Mouse (Mus musculus) liver, adult 2 months (tissue): ENCODE results near the gene Lmx1b. TPM values are rescaled to one million over a fixed set of nuclear protein-coding genes. Genes with fewer than 3 reads are reported as not detected.
A peak's percentile ranks its signal among the peaks of the same experiment; 100 is the strongest.

Experiments used
- DNase-seq: peaks from one replicate; pipeline ENCODE4 v3.0.0-alpha.2; 2011; ENCODE audit warnings: low read depth, low spot score; ENCODE audit errors: extremely low read depth
- H3K27ac ChIP-seq: fragments of 200-500 bp; replicated peaks from 2 replicates; pipeline ENCODE4 v1.5.1; 2012; ENCODE audit warnings: low read depth, mild to moderate bottlenecking, control low read depth, inconsistent platforms, low read length; ENCODE audit not compliant: insufficient read depth
- H3K27me3 ChIP-seq: fragments of 200-500 bp; 2 replicates; pipeline ENCODE4 v1.6.1; 2012; ENCODE audit warnings: mild to moderate bottlenecking, moderate library complexity, low read length, inconsistent platforms; ENCODE audit not compliant: control insufficient read depth, insufficient read depth
- H3K36me3 ChIP-seq: fragments of 200-500 bp; 2 replicates; pipeline ENCODE4 v1.6.1; 2012; ENCODE audit warnings: low read length, inconsistent platforms; ENCODE audit not compliant: control insufficient read depth, insufficient read depth
- H3K4me1 ChIP-seq: fragments of 200-500 bp; 2 replicates; pipeline ENCODE4 v1.6.1; 2011; ENCODE audit warnings: low read length; ENCODE audit not compliant: control insufficient read depth, insufficient read depth
- H3K4me3 ChIP-seq: fragments of 200-500 bp; 2 replicates; pipeline ENCODE4 v1.5.1; 2011; ENCODE audit warnings: low read depth, mild to moderate bottlenecking, control low read depth, low read length, moderate library complexity; ENCODE audit not compliant: insufficient read depth
- H3K79me2 ChIP-seq: fragments of 200-500 bp; 2 replicates; pipeline ENCODE4 v1.6.1; 2012; ENCODE audit warnings: inconsistent platforms, mild to moderate bottlenecking, low read length, moderate library complexity; ENCODE audit not compliant: control insufficient read depth, insufficient read depth
- H3K9ac ChIP-seq: fragments of 200-500 bp; 2 replicates; pipeline ENCODE4 v1.6.1; 2012; ENCODE audit warnings: low read depth, mild to moderate bottlenecking, control low read depth, inconsistent platforms, low read length
- CTCF ChIP-seq: fragments of 200-500 bp; IDR thresholded peaks from 2 replicates; pipeline ENCODE4 v1.5.1; 2011; ENCODE audit warnings: low read depth, low read length, control low read depth
- POLR2A ChIP-seq: fragments of 200-500 bp; IDR thresholded peaks from 2 replicates; pipeline ENCODE4 v1.6.1; 2011; ENCODE audit warnings: low read length, control low read depth; ENCODE audit not compliant: insufficient read depth; ENCODE audit errors: extremely low read depth
- WGBS: fragments of 180-500 bp; shearing (Covaris S2); methylation state at CpG from one replicate; pipeline ENCODE4 v1.1.7; 2018; 5-methylcytosine and 5-hydroxymethylcytosine counted together
- polyA plus RNA-seq: library from polyadenylated mRNA; depleted of rRNA; stranded (reverse); fragments of >200 nt; gene quantifications from 2 replicates; pipeline ENCODE4 v1.2.3, GENCODE M21; 2012
- total RNA-seq: library from RNA; depleted of rRNA; stranded (reverse); fragments of >200 nt; gene quantifications from 2 replicates; pipeline ENCODE4 v1.2.3, GENCODE M21; 2014

The Lmx1b gene
- total and polyA plus RNA-seq, 2 experiments: not detected

GRCm38 (mm10) chr2:33573075-33573474, 67.2 kb downstream of the Lmx1b start:
- no peaks in the 10 kb centered on the region for H3K36me3 ChIP-seq
- DNase-seq: no peak
- no peaks in the 10 kb centered on the region for H3K27me3 ChIP-seq
- no peak overlapping the region for H3K4me3 ChIP-seq
- H3K4me1 ChIP-seq: no peaks in the 10 kb centered on the region
- WGBS: 92% methylated on average over 7 of the region's 7 CpGs
- H3K79me2 ChIP-seq: no peaks in the 10 kb centered on the region
- no peak overlapping the region for H3K9ac ChIP-seq
- TF ChIP-seq POLR2A (no peak), CTCF (no peak)
- no peak overlapping the region for H3K27ac ChIP-seq

GRCm38 (mm10) chr2:33571219-33571824, 69.0 kb downstream of the Lmx1b start:
- no peaks in the 10 kb centered on the region for H3K79me2 ChIP-seq
- H3K9ac ChIP-seq: no peak overlapping the region
- 58% methylated on average over 16 of the region's 16 CpGs for WGBS
- H3K36me3 ChIP-seq: no peaks in the 10 kb centered on the region
- H3K27ac ChIP-seq: no peak overlapping the region
- H3K27me3 ChIP-seq: no peaks in the 10 kb centered on the region
- TF ChIP-seq CTCF: no peak
- no peak for TF ChIP-seq POLR2A
- H3K4me1 ChIP-seq: no peaks in the 10 kb centered on the region
- DNase-seq: no peak
- H3K4me3 ChIP-seq: no peak overlapping the region

- WGBS: 73% methylated on average over 10 of the region's 10 CpGs
- H3K4me1 ChIP-seq: no peaks in the 10 kb centered on the region
- no peaks in the 10 kb centered on the region for H3K79me2 ChIP-seq
- no peak for DNase-seq
- no peaks in the 10 kb centered on the region for H3K27me3 ChIP-seq
- H3K36me3 ChIP-seq: no peaks in the 10 kb centered on the region
- no peak for TF ChIP-seq CTCF
- no peak for TF ChIP-seq POLR2A
- H3K9ac ChIP-seq: no peak overlapping the region
- H3K4me3 ChIP-seq: no peak overlapping the region
- H3K27ac ChIP-seq: no peak overlapping the region
Observed at GRCm38 (mm10) chr2:33569698-33570097, 70.6 kb downstream of the Lmx1b start.

- Histone ChIP-seq H3K36me3 (no peaks in the 10 kb centered on the region), H3K27me3 (no peaks in the 10 kb centered on the region), H3K4me3 (no peak overlapping the region), H3K79me2 (no peaks in the 10 kb centered on the region), H3K27ac (no peak overlapping the region), H3K4me1 (no peaks in the 10 kb centered on the region), H3K9ac (no peak overlapping the region)
- DNase-seq: no peak
- 20% methylated on average over 9 of the region's 9 CpGs for WGBS
- TF ChIP-seq POLR2A: no peak
- peak; percentile 66 for TF ChIP-seq CTCF
Observed at GRCm38 (mm10) chr2:33569240-33569639, 71.1 kb downstream of the Lmx1b start.

- Histone ChIP-seq H3K9ac (no peak overlapping the region), H3K4me3 (no peak overlapping the region), H3K27ac (no peak overlapping the region), H3K27me3 (no peaks in the 10 kb centered on the region), H3K79me2 (no peaks in the 10 kb centered on the region), H3K36me3 (no peaks in the 10 kb centered on the region), H3K4me1 (no peaks in the 10 kb centered on the region)
- no peak for DNase-seq
- 70% methylated on average over 4 of the region's 4 CpGs for WGBS
- no peak for TF ChIP-seq POLR2A
Observed at GRCm38 (mm10) chr2:33565886-33566285, 74.4 kb downstream of the Lmx1b start.

GRCm38 (mm10) chr2:33564748-33565147, 75.6 kb downstream of the Lmx1b start:
- no peak for DNase-seq
- TF ChIP-seq CTCF: no peak
- no peak for TF ChIP-seq POLR2A
- H3K27ac ChIP-seq: no peak overlapping the region
- H3K27me3 ChIP-seq: no peaks in the 10 kb centered on the region
- no peaks in the 10 kb centered on the region for H3K36me3 ChIP-seq
- H3K9ac ChIP-seq: no peak overlapping the region
- WGBS: 88% methylated on average over 9 of the region's 9 CpGs
- no peaks in the 10 kb centered on the region for H3K79me2 ChIP-seq
- H3K4me1 ChIP-seq: no peaks in the 10 kb centered on the region
- no peak overlapping the region for H3K4me3 ChIP-seq
